11 mouse cellular contexts compared by ENCODE assay signal in the genomic region with DNA sequence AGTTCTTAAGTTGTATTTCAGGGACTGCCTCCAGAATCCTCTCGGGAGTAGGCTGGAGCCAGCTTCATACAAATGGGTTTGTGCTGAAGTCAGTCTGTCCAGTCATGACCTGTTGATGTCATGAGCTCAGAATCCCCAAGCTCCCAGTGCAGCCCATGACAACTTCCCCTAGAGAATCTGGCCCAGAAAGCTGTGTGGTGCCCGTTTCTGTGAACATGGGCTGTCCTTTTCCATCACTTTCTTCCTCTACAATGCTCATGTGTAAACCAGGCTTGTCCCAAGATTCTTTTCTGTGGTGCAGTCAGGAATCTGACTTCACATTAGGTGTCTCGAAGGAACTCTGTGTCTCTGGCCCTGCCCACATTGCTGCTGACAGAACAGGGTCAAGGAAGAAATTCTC. TPM values are rescaled to one million over a fixed set of nuclear protein-coding genes. Genes with fewer than 3 reads are reported as not detected.
DNase-seq lines count a peak whose midpoint lies in the region; ATAC-seq and TF ChIP-seq lines count a peak whose summit lies in the region.
"Had no signal": no experiment of that assay in that cellular context is flagged by ENCODE, and none has a peak within 500 bp of the region (broad histone marks: within the 10 kb centered on the region; RNA-seq: fewer than 3 reads in every experiment).

No protein-coding gene starts in this region.

- peak; percentile 29 for ATAC-seq in Patski
- no peak for ATAC-seq in granulocyte monocyte progenitor cell, adult 5-6 weeks (replicated peaks; ENCODE audit: poor library complexity, severe bottlenecking)
- no peak for ATAC-seq in megakaryocyte progenitor cell, adult 5-6 weeks (replicated peaks; ENCODE audit: poor library complexity)

- no peaks in the 10 kb centered on the region for H3K27me3 ChIP-seq in Patski
- H3K27me3 ChIP-seq in cerebellum, adult 2 months (ENCODE audit: control insufficient read depth, insufficient read depth, low read length): no peaks in the 10 kb centered on the region
- H3K27me3 ChIP-seq: embryonic facial prominence, embryonic 15.5 days; hindbrain, embryonic 15.5 days had no signal

- DNase-seq in adrenal gland, adult (ENCODE audit: inconsistent age in 2 of 2, low spot score in 1 of 2): peak; percentile 34 to 53
- no peak for DNase-seq in adrenal gland, adult 8-10 months
- DNase-seq in Patski (ENCODE audit: low read depth, low spot score): no peak
- peak; percentile 77 to 78 for DNase-seq in heart, adult 9 months (ENCODE audit: low spot score in 2 of 2)
- peak; percentile 45 to 62 for DNase-seq in kidney, postnatal 25 days
- no peak for DNase-seq in cerebellum, adult 2 months

- CTCF ChIA-PET in Patski (lab: Charles Lee): interaction anchor here (1.1 to 2.7 kb wide), 4 partner anchors 9 to 33 kb away, joined by 3 to 10 read pairs (median 4); no protein-coding TSS in a partner anchor

- no peak overlapping the region for H3K27ac ChIP-seq in cerebellum, adult 2 months (ENCODE audit: insufficient read depth, low read length)
- H3K27ac ChIP-seq: embryonic facial prominence, embryonic 15.5 days; liver, embryonic 14.5 days had no signal

- H3K4me1 ChIP-seq in cerebellum, adult 2 months (ENCODE audit: control insufficient read depth, insufficient read depth, low read length): no peaks in the 10 kb centered on the region
- H3K4me1 ChIP-seq: hindbrain, embryonic 15.5 days had no signal

- no peak for TF ChIP-seq CTCF in Patski (IDR thresholded peaks at IDR 0.05)
- TF ChIP-seq CTCF in cerebellum, adult 2 months (IDR thresholded peaks at IDR 0.05; ENCODE audit: borderline replicate concordance, insufficient read depth, low read depth, low read length): no peak

- in situ Hi-C loops in Patski (cut with MboI; ENCODE audit: low pct_unique_long_range_greater_than_20kb): no loop called here

- WGBS in cerebellum, adult 2 months: 50% methylated on average over 3 of the region's 3 CpGs

- H3K4me3 ChIP-seq in cerebellum, adult 2 months (replicated peaks; ENCODE audit: insufficient read depth, low read depth, low read length): no peak overlapping the region
- H3K4me3 ChIP-seq: embryonic facial prominence, embryonic 15.5 days; hindbrain, embryonic 15.5 days had no signal

- no peak for TF ChIP-seq POLR2A in cerebellum, adult 2 months (IDR thresholded peaks at IDR 0.05; ENCODE audit: borderline replicate concordance, insufficient read depth, low read length)

- POLR2A ChIA-PET in Patski (lab: Charles Lee): interaction anchor here (0.7 to 2.0 kb wide), 2 partner anchors 10 to 343 kb away, joined by 3 to 10 read pairs; partner anchors contain the start of gene Anxa3

RNA-seq across cellular contexts. Expression of gene Anxa3, which starts 10.0 kb away (rescaled TPM):
- total RNA-seq in adrenal gland, adult 8-10 months (2022): 10 to 100 TPM; 15.7 to 30.5 (median 22.7) TPM
- polyA plus RNA-seq in Patski (2021): 424 TPM
- 313 and 403 TPM in 2 replicates for total RNA-seq in granulocyte monocyte progenitor cell, adult 5-6 weeks (2014; fragmentation: Nextera tagmentation)
- total RNA-seq in granulocyte monocyte progenitor cell, adult 5-6 weeks (2017): 343 and 367 TPM in 2 replicates
- total RNA-seq in megakaryocyte progenitor cell, adult 5-6 weeks (2015): 514 and 552 TPM in 2 replicates
- 313 and 351 TPM in 2 replicates for total RNA-seq in megakaryocyte progenitor cell, adult 5-6 weeks (2017)
- 12.0 and 12.8 TPM in 2 replicates for polyA plus RNA-seq in cerebellum, adult 2 months (2012; rRNA removed)

Comparison
In these comparisons a context has a peak if more than half of its experiments do, and no peak if none do; other contexts are left out.
1. DNase-seq: peak in adrenal gland, adult (2 of 2), heart, adult 9 months (2 of 2) and kidney, postnatal 25 days (2 of 2); none in adrenal gland, adult 8-10 months (single experiment), Patski (single experiment) and cerebellum, adult 2 months (0 of 2).
2. RNA of gene Anxa3, which starts 10.0 kb away (total RNA-seq): 313 to 552 TPM in megakaryocyte progenitor cell, adult 5-6 weeks and 313 to 403 TPM in granulocyte monocyte progenitor cell, adult 5-6 weeks; 15.7 to 30.5 TPM in adrenal gland, adult 8-10 months; every median in the first group is over 4 times any median in the second.